Mouse (Mus musculus) CH12.LX (cell line): ENCODE data around the gene Cnst.

Experiments used
- CTCF ChIP-seq, 2 experiments: IDR thresholded peaks in 1 of 2; conservative IDR thresholded peaks in 1 of 2; 2 replicates each; pipeline ENCODE4 v1.5.1; 2011 to 2012; ENCODE audit warnings: low read depth in 2 of 2, low read length in 2 of 2, improper control_type of control experiment in 1 of 2, inconsistent platforms in 1 of 2, mild to moderate bottlenecking in 1 of 2, moderate library complexity in 1 of 2
- E2F4 ChIP-seq: IDR thresholded peaks from 2 replicates; pipeline ENCODE4 v1.6.1; 2011; ENCODE audit warnings: low read depth, low read length, improper control_type of control experiment; ENCODE audit not compliant: insufficient replicate concordance
- HCFC1 ChIP-seq: IDR thresholded peaks from 2 replicates; pipeline ENCODE4 v1.6.1; 2012; ENCODE audit warnings: low read depth, mild to moderate bottlenecking, inconsistent platforms, low read length, improper control_type of control experiment
- IRF4 ChIP-seq: IDR thresholded peaks from 2 replicates; pipeline ENCODE4 v1.6.1; 2014; ENCODE audit warnings: low read depth, mild to moderate bottlenecking, inconsistent platforms, low read length, improper control_type of control experiment
- POLR2A ChIP-seq: IDR thresholded peaks from 2 replicates; pipeline ENCODE4 v1.6.1; 2011; ENCODE audit warnings: low read depth, mild to moderate bottlenecking, improper control_type of control experiment, low read length
- RCOR1 ChIP-seq: conservative IDR thresholded peaks from 2 replicates; pipeline ENCODE4 v1.6.1; 2012; ENCODE audit warnings: low read depth, mild to moderate bottlenecking, inconsistent platforms, low read length, improper control_type of control experiment
- SIN3A ChIP-seq: IDR thresholded peaks from 2 replicates; pipeline ENCODE4 v1.6.1; 2012; ENCODE audit warnings: low read length, improper control_type of control experiment, inconsistent platforms
- TCF12 ChIP-seq: IDR thresholded peaks from 2 replicates; pipeline ENCODE4 v1.6.1; 2014; ENCODE audit warnings: low read depth, mild to moderate bottlenecking, inconsistent platforms, low read length, improper control_type of control experiment
- USF2 ChIP-seq: conservative IDR thresholded peaks from 2 replicates; pipeline ENCODE4 v1.6.1; 2011; ENCODE audit warnings: low read depth, low read length, improper control_type of control experiment

DNA sequence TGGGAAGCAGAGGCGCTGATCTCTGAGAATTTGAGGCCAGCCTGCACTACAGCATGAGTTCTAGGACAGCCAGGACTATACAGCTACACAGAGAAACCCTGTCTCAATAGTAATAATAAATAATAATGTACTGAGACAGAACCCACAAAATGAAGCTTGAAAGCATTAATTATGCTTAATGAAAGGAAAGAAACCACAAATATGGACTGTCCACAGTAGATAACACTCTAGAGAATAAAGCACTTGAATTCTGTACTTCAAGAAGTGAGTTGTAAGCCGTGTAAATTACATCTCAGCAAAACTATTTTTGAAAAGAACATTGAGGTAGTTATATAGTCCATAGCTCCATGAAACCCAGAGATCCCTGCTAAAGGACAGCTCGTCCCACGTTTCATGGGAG, 38.0 kb downstream of the Cnst start:
- TF ChIP-seq CTCF (conservative IDR thresholded peaks at IDR 0.05 in 1 of 2, IDR thresholded peaks at IDR 0.05 in 1 of 2; ENCODE audit: low read depth in 2 of 2, low read length in 2 of 2) (no peak), TCF12 (no peak), USF2 (no peak), POLR2A (no peak), SIN3A (no peak), IRF4 (no peak), RCOR1 (no peak), HCFC1 (no peak), E2F4 (no peak)
